Mouse (Mus musculus): ENCODE results near the gene Tlcd1. TPM values are rescaled to one million over a fixed set of nuclear protein-coding genes. Genes with fewer than 3 reads are reported as not detected.

Gene Tlcd1
- polyA plus RNA-seq, 1 experiment from 2014 or later = 31.3 TPM

DNA sequence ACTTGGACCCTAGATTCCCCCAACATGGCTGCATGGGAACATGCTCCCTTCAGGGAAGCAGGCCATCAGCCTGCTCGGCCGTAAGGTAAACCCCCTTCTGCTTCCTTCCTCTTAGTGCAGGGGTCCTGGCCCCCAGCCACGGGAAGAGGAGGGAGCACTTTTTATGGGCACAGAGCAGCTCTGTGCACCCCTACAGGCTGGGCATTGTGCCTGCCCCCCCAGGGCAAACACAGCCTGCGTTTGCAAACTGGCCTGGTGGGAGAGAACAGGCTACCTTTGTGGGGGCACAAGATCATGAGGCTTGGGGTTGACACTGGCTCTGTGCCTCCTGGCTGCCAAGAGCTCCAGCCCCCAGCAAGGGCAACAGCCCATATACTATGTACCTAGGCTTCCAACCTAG, 14.5 kb upstream of the Tlcd1 start:
- peak overlapping the region; percentile 90 for H3K4me2 ChIP-seq
- no peak overlapping the region for H3K9ac ChIP-seq
- 27% methylated on average over 4 of the region's 4 CpGs for WGBS
- peaks cover 66% of the 10 kb centered on the region for H3K4me1 ChIP-seq
- H3K27me3 ChIP-seq = no peaks in the 10 kb centered on the region
- H3K36me3 ChIP-seq = peaks cover 49% of the 10 kb centered on the region
- H3K27ac ChIP-seq = peak overlapping the region; percentile 98
- peak; percentile 0; the same call in 1 of the 2 replicates for ATAC-seq (ENCODE audit: insufficient number of reproducible peaks, low FRiP score, low TSS enrichment, low read depth)
- H3K9me3 ChIP-seq = no peaks in the 10 kb centered on the region
- peak overlapping the region; percentile 86 for H3K4me3 ChIP-seq

DNA sequence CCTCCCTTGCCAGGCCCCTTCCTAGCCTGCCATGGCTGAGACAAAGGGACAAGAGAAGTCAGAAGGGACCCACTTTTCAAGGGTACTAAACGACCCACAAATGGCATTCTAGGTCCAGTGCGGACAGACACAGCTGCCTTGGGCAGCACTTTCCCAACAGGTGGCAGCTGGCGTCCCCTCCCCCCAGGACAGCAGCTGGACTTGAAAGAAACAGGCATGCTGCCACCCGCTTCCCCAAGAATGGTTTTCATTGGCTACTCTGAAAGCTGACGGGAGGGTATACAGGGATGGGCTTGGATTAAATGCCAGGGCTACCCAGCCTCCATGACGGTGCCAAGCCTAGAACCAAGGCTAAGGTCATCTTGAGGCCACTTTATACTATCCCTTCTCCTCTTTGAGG, 14.0 kb upstream of the Tlcd1 start:
- Histone ChIP-seq H3K9me3 (no peaks in the 10 kb centered on the region), H3K27ac (peak overlapping the region; percentile 98), H3K4me1 (peaks cover 67% of the 10 kb centered on the region), H3K27me3 (no peaks in the 10 kb centered on the region), H3K36me3 (peaks cover 46% of the 10 kb centered on the region), H3K4me3 (peak overlapping the region; percentile 86), H3K9ac (no peak overlapping the region), H3K4me2 (peak overlapping the region; percentile 90)
- ATAC-seq (ENCODE audit: insufficient number of reproducible peaks, low FRiP score, low TSS enrichment, low read depth) = no peak
- WGBS = 25% methylated on average over 6 of the region's 6 CpGs

DNA sequence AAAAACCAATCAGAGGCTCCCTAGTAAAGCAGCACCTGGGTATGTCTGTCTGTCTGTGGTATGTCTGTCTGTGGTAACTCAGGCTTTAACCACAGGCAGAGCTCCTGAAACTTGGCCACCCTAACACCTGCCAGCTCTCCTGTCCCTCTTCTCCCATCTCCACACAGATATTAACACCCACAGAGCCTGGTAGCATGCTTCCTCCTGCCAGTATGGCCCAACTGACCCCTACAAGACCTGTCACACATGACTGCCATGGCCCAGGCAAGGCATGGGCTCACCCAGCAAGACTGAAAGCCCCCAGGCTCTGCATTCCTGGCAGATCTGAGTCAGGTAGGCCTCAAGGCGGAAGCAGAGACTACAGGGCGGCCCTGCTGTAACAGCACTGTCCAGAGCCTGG, 13.5 kb upstream of the Tlcd1 start:
- peaks cover 40% of the 10 kb centered on the region for H3K36me3 ChIP-seq
- peak overlapping the region; percentile 14; the same call in 1 of the 2 replicates for H3K9ac ChIP-seq
- H3K4me1 ChIP-seq = peaks cover 64% of the 10 kb centered on the region
- H3K27me3 ChIP-seq = no peaks in the 10 kb centered on the region
- no peak for ATAC-seq (ENCODE audit: insufficient number of reproducible peaks, low FRiP score, low TSS enrichment, low read depth)
- H3K4me2 ChIP-seq = peak overlapping the region; percentile 90
- H3K4me3 ChIP-seq = peak overlapping the region; percentile 86
- WGBS = 31% methylated on average over 2 of the region's 2 CpGs
- no peaks in the 10 kb centered on the region for H3K9me3 ChIP-seq
- H3K27ac ChIP-seq = peak overlapping the region; percentile 98

DNA sequence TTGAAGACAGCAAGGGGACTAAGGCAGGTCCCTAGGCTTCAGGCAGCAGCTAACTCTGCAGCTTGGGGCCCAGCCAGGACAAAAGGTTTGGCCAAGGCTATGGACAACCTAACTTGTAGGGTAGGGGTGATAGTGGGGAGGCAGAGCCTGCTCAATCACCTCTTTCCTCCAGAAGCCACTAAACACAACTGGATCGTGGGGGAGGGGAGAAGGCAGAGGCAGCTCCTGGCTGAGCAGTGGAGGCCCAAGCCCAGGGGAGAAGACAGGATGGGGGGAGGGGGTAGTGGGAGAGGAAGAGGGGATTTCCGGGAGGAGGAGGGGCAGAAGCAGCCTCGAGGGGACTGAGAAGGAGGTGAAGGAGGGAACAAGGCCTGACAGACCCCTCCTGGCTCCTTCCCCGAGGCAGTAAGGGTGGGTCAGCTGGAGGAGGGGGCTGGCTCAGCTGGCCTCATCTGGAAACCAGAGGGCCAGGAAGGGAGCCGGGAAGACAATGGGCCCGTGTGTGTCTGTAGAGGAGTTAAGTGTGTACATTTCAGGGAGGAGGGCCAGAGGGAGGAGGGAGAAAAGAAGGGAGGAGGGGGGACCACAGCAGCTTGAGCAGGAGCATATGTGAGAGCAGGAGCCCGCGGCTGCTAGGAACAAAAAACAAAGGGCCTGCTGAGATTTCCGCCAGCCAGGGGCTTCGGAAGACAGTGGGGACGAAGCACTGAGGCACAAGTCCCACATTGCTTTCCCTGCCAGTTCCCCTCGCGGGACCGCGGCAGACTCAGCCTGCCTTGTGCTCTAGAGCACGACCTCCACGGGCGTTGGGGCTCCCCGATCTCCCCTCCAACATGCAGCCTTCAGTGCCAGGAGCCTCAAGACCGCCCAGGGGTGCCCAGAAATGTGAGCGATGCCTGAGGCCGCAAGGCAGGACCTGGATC, 12.6 kb upstream of the Tlcd1 start:
- H3K4me2 ChIP-seq = peak overlapping the region; percentile 90
- H3K27ac ChIP-seq = peak overlapping the region; percentile 98
- no peaks in the 10 kb centered on the region for H3K9me3 ChIP-seq
- 0% methylated on average over 22 of the region's 22 CpGs for WGBS
- peaks cover 31% of the 10 kb centered on the region for H3K36me3 ChIP-seq
- peaks cover 65% of the 10 kb centered on the region for H3K4me1 ChIP-seq
- peak; percentile 52 for ATAC-seq (ENCODE audit: insufficient number of reproducible peaks, low FRiP score, low TSS enrichment, low read depth)
- H3K27me3 ChIP-seq = no peaks in the 10 kb centered on the region
- peak overlapping the region; percentile 93 for H3K9ac ChIP-seq
- H3K4me3 ChIP-seq = peak overlapping the region; percentile 86

DNA sequence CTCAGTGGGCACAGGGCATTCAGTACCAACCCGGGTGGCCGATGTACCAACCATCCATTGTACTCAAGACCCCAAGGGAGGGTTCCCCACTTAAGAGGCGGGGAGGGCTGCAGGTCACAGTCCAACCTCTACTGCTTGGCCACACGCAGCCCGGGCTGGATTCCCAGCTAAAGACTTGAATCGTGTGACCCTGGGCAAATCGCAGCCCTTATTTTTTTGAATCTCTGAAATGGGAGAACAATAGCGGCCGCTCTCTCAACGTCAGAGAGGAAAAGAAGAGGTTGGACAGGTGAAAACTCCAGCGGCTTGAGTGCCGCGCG, 11.9 kb upstream of the Tlcd1 start:
- WGBS = 0% methylated on average over 14 of the region's 14 CpGs
- no peak for ATAC-seq (ENCODE audit: insufficient number of reproducible peaks, low FRiP score, low TSS enrichment, low read depth)
- Histone ChIP-seq H3K27ac (peak overlapping the region; percentile 98), H3K4me3 (peak overlapping the region; percentile 86), H3K9ac (peak overlapping the region; percentile 93), H3K4me2 (peak overlapping the region; percentile 90), H3K9me3 (no peaks in the 10 kb centered on the region), H3K4me1 (peaks cover 64% of the 10 kb centered on the region), H3K27me3 (no peaks in the 10 kb centered on the region), H3K36me3 (peaks cover 27% of the 10 kb centered on the region)

DNA sequence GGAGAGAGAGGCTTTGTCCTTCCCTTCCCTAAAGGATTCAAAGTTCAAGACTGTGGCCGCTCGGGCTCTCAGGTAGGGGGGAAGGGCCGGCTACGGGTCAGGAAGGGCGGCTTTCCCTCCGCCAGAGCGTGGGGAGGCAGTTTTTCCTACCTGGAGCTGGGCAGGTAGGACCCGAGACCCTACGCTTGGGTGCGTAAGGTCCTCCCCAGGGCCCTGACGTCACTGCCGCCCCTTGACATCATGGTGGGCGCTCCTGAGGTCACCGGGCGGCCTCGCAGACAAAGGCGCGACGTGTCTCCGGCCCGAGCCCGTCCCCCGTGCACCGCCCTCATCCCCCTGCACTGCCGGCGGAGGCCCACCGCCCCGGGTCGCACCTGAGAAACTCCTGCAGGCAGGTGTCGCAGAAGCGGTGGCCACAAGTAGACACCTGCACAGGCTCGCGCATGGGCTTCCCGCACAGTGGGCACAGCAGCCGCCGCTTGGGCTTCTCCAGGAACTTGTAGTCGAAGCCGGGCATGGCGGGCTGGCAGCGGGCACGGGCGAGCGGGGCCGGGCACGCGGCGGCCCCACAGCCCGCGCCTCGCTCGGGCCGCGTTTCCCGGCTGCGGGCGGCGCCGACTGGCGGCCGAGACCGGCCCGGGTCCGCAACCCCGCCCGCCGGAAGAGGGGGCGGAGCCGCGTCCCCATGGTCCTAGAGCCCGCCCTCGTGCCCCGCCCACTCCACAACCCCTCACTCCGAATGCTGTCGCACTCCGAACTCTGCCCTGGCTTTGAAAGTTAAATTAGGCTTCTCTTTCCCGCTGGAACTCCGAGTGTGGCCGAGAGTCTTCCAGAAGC, 11.4 kb upstream of the Tlcd1 start, which contains the start of gene Traf4:
Gene Traf4, minus strand, starts transcription at position 666 of the 837 bp plus-strand sequence.
- Histone ChIP-seq H3K9me3 (no peaks in the 10 kb centered on the region), H3K4me2 (peak within 1 kb of the TSS; percentile 90), H3K36me3 (peaks cover 21% of the 10 kb centered on the region), H3K27me3 (no peaks in the 10 kb centered on the region), H3K4me1 (peaks cover 58% of the 10 kb centered on the region), H3K4me3 (peak within 1 kb of the TSS; percentile 86), H3K27ac (peak within 1 kb of the TSS; percentile 98), H3K9ac (peak within 1 kb of the TSS; percentile 93)
- peak; percentile 77 for ATAC-seq (ENCODE audit: insufficient number of reproducible peaks, low FRiP score, low TSS enrichment, low read depth)
- WGBS = under 1% methylated on average over 78 of the region's 78 CpGs

DNA sequence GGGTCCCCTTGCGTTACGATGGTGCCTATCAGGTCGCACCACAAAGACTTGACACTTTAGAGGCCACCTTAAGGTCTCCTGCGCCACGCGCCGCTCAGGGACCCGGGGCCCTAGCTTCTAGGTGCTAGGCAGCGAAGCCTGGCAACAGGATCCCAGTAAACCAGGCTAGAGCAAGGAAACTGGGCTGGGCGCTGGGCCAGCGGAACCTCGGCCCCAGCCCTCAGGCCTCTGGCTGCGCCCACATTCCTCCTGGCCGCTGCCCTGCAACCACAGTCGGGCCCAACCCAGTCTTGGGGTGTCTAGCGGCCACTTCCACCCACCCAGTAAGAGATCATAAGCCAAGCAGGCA, 10.8 kb upstream of the Tlcd1 start:
- peak overlapping the region; percentile 90 for H3K4me2 ChIP-seq
- H3K4me3 ChIP-seq = peak overlapping the region; percentile 86
- H3K36me3 ChIP-seq = peaks cover 20% of the 10 kb centered on the region
- H3K4me1 ChIP-seq = peaks cover 52% of the 10 kb centered on the region
- H3K27ac ChIP-seq = peak overlapping the region; percentile 98
- H3K9ac ChIP-seq = peak overlapping the region; percentile 38; the same call in 1 of the 2 replicates
- H3K9me3 ChIP-seq = no peaks in the 10 kb centered on the region
- no peaks in the 10 kb centered on the region for H3K27me3 ChIP-seq
- ATAC-seq (ENCODE audit: insufficient number of reproducible peaks, low FRiP score, low TSS enrichment, low read depth) = 0 out of 2 replicates have a peak, but pooled peaks have one; percentile 5
- 2% methylated on average over 16 of the region's 16 CpGs for WGBS

DNA sequence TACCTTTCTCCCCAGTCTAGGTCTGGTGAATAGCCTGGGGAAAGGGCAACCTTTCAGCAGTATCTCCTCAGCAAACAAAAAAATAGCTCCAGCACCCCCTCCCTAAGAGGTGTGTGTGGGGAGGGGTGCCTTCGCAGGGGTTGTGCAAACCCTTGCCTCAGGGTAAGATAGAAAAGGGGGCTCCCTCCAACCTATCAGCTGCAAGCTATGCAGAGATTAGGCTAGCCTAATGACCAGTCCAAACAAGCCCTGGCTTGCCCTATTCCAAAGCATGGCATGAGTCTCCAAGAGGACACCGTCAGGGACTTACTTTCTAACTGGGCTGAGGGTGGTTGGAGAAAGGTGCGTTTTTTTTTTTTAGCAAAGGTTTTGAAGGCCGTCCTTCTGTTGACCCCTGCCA, 10.3 kb upstream of the Tlcd1 start:
- ATAC-seq (ENCODE audit: insufficient number of reproducible peaks, low FRiP score, low TSS enrichment, low read depth) = no peak
- peaks cover 17% of the 10 kb centered on the region for H3K36me3 ChIP-seq
- H3K4me2 ChIP-seq = peak overlapping the region; percentile 90
- peaks cover 48% of the 10 kb centered on the region for H3K4me1 ChIP-seq
- 34% methylated on average over 4 of the region's 4 CpGs for WGBS
- no peaks in the 10 kb centered on the region for H3K9me3 ChIP-seq
- H3K27me3 ChIP-seq = no peaks in the 10 kb centered on the region
- peak overlapping the region; percentile 86 for H3K4me3 ChIP-seq
- H3K27ac ChIP-seq = peak overlapping the region; percentile 98
- no peak overlapping the region for H3K9ac ChIP-seq

DNA sequence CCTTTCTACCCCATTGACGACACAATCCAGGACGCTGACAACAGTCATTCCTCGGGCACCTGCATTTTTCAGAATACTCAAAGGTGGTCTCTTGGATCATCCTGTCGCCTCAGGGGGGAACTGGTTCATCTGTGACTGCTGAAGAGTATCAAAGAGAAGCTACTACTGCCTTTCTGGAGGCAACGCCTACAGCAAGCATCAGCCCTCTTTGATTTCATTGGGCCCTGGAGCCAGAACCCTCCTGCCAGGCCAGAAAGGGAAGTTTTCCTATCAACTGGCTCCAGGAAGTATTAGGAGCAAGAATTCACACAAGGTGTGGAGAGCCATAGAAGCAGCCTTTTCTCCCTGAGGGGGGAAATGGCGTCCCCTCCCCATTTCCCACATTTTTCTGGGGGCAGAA, 9.9 kb upstream of the Tlcd1 start:
- Histone ChIP-seq H3K36me3 (peaks cover 12% of the 10 kb centered on the region), H3K9ac (no peak overlapping the region), H3K4me2 (no peak overlapping the region; the same call in 1 of the 2 replicates), H3K27ac (0 out of 2 replicates have a peak overlapping the region, but pooled peaks have one; percentile 98), H3K27me3 (no peaks in the 10 kb centered on the region), H3K9me3 (no peaks in the 10 kb centered on the region), H3K4me1 (peaks cover 43% of the 10 kb centered on the region), H3K4me3 (no peak overlapping the region)
- 62% methylated on average over 6 of the region's 6 CpGs for WGBS
- no peak for ATAC-seq (ENCODE audit: insufficient number of reproducible peaks, low FRiP score, low TSS enrichment, low read depth)

DNA sequence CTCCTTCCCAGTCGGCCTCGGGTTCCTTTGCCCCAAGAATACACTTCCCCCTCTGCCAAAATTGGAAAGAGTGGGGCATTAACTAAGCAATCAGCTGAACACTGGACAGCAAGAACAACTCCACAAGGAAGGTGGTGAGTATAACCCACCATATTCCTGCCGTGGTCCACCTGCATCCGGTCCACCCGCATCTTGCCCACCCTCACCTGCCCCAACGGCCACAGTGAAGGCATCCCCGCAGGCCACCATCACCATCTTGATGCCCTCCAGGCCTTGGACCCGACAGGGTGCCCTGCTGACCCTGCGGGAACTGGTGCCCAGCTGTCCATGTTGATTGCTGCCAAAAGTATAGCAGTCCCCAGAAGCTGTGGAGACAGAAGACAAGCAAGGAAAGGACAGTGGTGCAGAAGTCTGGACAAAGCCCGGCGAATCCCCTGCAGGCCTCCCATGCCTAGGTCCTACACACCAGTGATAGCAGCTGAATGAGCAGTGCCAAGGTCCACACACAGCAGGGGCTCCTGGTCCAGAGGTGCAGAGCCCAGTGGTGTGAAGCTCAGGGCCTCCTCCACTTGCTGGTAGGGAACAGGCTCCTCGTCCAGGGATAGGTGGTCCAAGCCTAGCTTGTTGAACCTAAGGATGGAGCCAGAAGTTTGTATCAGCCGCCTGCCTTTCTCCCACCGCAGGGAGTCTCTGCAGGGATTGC, 9.1 kb upstream of the Tlcd1 start:
- 88% methylated on average over 14 of the region's 14 CpGs for WGBS
- ATAC-seq (ENCODE audit: insufficient number of reproducible peaks, low FRiP score, low TSS enrichment, low read depth) = no peak

More for the DNA sequence above, 9.1 kb upstream of the Tlcd1 start:
- H3K36me3 ChIP-seq = peaks cover 11% of the 10 kb centered on the region
- peaks cover 35% of the 10 kb centered on the region for H3K4me1 ChIP-seq
- no peak overlapping the region for H3K27ac ChIP-seq
- no peak overlapping the region for H3K4me2 ChIP-seq
- H3K9ac ChIP-seq = no peak overlapping the region
- H3K9me3 ChIP-seq = no peaks in the 10 kb centered on the region
- no peaks in the 10 kb centered on the region for H3K27me3 ChIP-seq
- no peak overlapping the region for H3K4me3 ChIP-seq
